Mouse (Mus musculus) heart, postnatal 25 days (tissue): ENCODE data around the gene Znrf4. TPM values are rescaled to one million over a fixed set of nuclear protein-coding genes. Genes with fewer than 3 reads are reported as not detected.

ENCODE experiments used
- DNase-seq: peaks from one replicate; pipeline ENCODE4 v3.0.0; 2022; ENCODE audit warnings: low spot score
- intact Hi-C: fragments of 180-260 bp; cut with DNase I; formaldehyde crosslinking; loops from one replicate; pipeline ENCODE4 v1.15.1; 2025
- total RNA-seq, 2 experiments: library from RNA; stranded (reverse); gene quantifications; 2 replicates each; pipeline ENCODE4 v1.2.3; 2021

Znrf4 gene
- total RNA-seq, 2 experiments from 2014 or later: not detected

DNA sequence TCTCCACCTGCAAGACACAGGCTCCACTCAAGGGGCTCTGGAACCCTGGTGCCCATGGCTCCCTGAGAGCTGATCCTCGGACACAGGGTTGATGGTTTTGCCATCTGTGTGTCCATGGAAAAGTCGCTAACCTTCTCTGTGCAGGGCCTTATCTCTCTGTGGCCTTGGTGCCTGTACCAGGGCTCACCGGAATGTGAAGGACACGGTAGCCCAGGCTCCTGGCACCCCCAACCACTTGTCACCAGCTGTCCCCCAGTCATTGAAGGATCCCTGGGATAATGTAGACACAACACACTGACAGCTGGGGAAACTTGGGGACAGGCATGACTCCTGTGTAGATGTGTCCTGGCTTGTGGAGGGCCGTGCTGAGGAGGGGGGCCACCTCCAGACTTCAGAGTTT lies 41.1 kb downstream of the Znrf4 start:
- intact Hi-C loops: no loop called here
- DNase-seq: no peak

- no peak for DNase-seq
- intact Hi-C loops: no loop called here
These were observed 41.7 kb downstream of the Znrf4 start for GRCm38 (mm10) chr17:56470571-56470970.

DNA sequence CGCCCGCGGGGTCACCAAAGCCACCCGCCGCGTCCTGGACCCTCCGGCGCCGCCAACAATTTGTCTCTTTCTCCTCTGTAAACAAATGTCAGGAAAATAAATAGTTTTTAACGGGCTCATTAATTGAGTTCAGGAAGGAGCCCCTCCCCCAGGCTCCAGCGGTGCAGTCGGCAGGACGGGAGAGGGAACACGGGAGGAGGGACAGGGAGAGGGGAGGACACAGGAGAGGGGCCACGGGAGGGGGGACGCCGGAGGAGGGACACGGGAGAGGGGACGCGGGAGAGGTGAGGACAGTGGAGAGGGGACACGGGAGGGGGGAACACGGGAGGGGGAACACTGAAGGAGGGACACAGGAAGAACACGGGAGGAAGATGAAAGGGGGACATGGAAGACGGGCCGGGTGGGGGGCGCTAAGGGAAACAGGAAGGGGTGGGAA lies 42.2 kb downstream of the Znrf4 start:
- no peak for DNase-seq
- intact Hi-C loops: no loop called here

DNA sequence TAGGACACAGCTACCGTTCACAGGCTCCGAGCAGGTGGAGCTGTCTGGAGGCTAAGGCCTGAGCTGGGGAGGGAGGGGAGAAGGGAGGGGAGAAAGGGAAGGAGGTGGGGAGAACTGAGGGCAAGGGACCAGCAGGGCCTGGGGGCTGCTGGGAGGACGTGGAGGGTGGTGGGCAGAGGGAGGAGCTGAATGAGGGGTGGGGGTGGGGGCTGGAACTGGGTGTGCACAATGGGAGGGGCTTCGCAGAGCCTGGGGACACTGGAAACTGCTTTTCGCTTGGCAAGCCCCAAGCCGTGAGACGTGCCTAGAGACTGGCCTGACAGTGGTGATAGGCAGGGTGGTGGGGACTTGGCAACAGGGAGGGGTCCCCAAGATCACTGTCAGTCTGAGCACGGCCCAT lies 43.0 kb downstream of the Znrf4 start:
- DNase-seq: no peak
- intact Hi-C loops: no loop called here

- no peak for DNase-seq
- intact Hi-C loops: no loop called here
These were observed 43.4 kb downstream of the Znrf4 start for GRCm38 (mm10) chr17:56468870-56469269.

- intact Hi-C loops: no loop called here
- no peak for DNase-seq
These were observed 43.9 kb downstream of the Znrf4 start for GRCm38 (mm10) chr17:56468380-56468779.

GRCm38 (mm10) chr17:56467456-56467884 lies 44.8 kb downstream of the Znrf4 start:
- intact Hi-C loops: no loop called here
- no peak for DNase-seq

DNA sequence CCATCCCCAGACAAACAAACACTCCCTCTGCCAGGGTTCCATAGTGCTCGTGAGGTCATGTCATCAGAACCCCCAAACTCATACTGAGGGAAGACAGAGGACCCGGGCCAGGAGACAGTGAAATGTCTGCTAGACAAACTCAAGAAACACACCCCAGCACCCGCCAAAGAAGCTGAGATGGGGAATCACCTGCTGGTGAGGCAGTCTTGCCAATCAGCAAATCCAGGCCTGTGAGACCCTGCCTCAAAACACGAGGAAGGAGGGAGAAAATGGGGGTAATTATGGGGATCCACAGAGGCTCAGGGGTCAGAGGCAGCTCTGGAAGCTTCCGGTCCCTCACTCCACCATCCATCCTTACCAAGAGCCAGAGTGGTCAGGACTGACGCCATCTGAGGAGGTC lies 45.5 kb downstream of the Znrf4 start:
- DNase-seq: no peak
- intact Hi-C loops: no loop called here

- intact Hi-C loops: no loop called here
- no peak for DNase-seq
These were observed 47.4 kb downstream of the Znrf4 start for GRCm38 (mm10) chr17:56464817-56465216.

DNA sequence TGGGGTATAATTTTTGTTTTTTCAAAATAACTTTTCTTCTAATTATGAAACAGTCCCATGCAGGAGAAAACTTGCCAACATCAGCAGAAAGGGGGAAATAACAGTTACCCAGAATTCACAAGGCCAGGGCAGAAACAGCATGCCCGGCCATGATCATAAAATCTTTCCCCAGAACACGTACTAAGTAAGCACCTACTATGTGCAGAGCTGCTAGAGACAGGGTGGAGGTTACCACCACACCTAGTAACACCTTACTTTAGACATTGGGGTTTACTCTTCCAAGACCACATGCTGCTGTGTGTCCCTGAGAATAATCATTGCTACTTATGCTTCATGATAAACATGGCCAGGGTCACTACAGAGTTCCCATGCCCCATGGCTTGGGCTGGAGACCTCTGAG lies 47.9 kb downstream of the Znrf4 start:
- DNase-seq: no peak
- intact Hi-C loops: no loop called here

GRCm38 (mm10) chr17:56463500-56463899 lies 48.7 kb downstream of the Znrf4 start:
- intact Hi-C loops: loop anchor here (1.0 kb wide), 1 partner anchor 12 kb away; no protein-coding TSS in a partner anchor
- DNase-seq: no peak

DNA sequence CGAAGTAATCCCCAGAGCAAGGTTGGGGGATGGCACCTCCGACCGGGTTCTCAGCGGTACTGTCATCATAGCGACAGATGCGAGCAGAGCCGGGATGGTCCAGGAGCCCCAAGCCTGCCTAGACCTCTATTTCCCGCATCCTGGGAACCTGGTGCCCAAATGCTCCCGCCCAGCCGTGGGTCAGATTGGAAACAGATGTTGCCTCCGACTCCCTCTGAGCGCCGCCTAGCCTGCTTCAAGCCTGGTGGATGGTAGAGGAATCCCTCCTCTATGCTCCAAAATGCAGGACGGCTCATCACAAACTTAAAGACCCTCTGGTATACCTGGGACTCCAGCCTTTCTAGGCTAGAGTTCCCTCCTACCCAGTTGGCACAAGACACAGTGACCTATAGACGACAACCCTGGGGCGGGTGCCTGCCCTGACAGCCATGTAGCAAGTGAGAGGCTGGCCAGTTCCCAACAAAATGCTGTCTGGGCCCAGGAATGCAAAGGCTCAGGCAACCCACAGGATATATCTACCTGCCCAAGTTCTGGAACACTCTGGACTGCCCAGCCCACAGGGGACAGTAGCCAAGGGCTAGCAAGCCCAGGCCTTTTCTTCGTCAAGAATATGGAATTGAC lies 49.3 kb downstream of the Znrf4 start:
- intact Hi-C loops: loop anchor here (1.0 kb wide), 1 partner anchor 12 kb away; no protein-coding TSS in a partner anchor
- no peak for DNase-seq

DNA sequence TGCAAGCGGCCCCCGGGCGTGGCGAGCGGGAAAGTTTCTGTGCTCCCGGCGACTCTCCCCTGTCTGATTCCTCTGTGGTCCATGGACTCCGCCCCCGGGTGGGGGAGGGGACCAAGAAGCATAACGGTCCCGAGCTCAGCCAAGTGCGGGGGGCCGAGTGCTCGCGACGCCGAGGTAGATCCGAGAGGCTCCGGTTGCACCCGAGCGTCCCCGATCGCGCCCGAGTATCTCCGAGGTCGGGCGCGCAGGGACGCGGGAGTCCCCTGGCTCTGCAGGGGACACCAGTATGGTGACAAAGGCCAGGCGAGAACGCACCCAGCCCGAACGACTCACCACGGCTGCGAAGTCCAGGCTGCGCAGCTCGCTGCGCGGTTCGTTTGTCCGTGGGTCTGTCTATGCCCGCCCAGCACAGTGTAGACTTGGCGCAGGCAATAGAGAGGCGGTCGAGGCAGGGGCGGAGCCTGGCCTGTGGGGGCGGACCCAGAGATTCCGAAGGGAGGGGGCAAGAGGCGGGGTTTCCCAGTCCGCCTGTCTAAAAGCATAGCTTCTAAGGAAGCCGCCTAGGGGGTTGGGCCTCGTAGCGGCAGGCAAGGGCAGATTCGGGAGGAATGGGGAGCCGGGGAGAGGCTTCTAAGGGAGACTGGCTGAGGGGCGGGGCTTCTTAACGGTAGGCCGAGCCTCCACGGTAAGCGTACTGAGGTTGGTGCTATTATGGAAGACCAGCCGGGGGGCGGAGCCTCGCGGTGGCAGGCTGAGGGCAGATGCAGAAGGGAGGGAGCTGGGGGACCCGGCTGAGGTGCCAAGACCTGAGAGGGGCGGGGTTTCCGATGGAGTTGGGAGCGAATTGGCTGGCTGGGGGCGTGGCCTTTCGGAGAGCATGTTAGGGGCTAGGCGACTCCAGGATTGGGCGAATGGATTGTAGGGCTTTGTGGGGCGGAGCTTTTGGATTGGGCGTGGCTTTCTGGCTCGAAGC lies 50.2 kb downstream of the Znrf4 start:
- DNase-seq: peak; percentile 98
- intact Hi-C loops: no loop called here

Other genes with a start within 250 kb of the Znrf4 start
- gene Ticam1, start 235.6 kb downstream of the Znrf4 start, total RNA-seq: 1 to 10 TPM; 7.6 to 9.8 TPM
- gene Plin3, start 219.6 kb downstream of the Znrf4 start, total RNA-seq: 100 to 1,000 TPM; 154 to 171 TPM
- gene Arrdc5, start 212.1 kb downstream of the Znrf4 start, total RNA-seq: not detected
- gene Uhrf1, start 209.1 kb downstream of the Znrf4 start, total RNA-seq: 1 to 10 TPM; 3.7 to 4.3 TPM
- gene Kdm4b, start 186.4 kb downstream of the Znrf4 start, total RNA-seq: 10 to 100 TPM; 37.9 to 38.1 TPM
- gene Ptprs, start 35.9 kb downstream of the Znrf4 start, total RNA-seq: 10 to 100 TPM; 42.2 to 52.2 TPM
- gene Gm20219, start 42.0 kb upstream of the Znrf4 start, total RNA-seq: under 1 TPM; 0.26 to 0.28 TPM
- 10 to 100 TPM; 40.4 to 44.0 TPM for gene Safb2, start 72.2 kb upstream of the Znrf4 start, total RNA-seq
- 10 to 100 TPM; 64.3 to 72.3 TPM for gene Safb, start 72.4 kb upstream of the Znrf4 start, total RNA-seq
- 100 to 1,000 TPM; 343 to 364 TPM for gene 2410015M20Rik, start 97.3 kb upstream of the Znrf4 start, total RNA-seq
- 100 to 1,000 TPM; 692 to 724 TPM for gene Rpl36, start 101.0 kb upstream of the Znrf4 start, total RNA-seq
- 100 to 1,000 TPM; 107 to 112 TPM for gene Lonp1, start 114.5 kb upstream of the Znrf4 start, total RNA-seq
- not detected for gene Catsperd, start 115.7 kb upstream of the Znrf4 start, total RNA-seq
- 10 to 100 TPM; 35.7 to 37.5 TPM for gene Ranbp3, start 160.9 kb upstream of the Znrf4 start, total RNA-seq
- gene Ndufa11, start 205.3 kb upstream of the Znrf4 start, total RNA-seq: 100 to 1,000 TPM; 913 to 934 TPM
- gene Vmac, start 205.6 kb upstream of the Znrf4 start, total RNA-seq: 1 to 10 TPM; 5.0 to 5.2 TPM
- 10 to 100 TPM; 25.7 to 28.8 TPM for gene Nrtn, start 245.1 kb upstream of the Znrf4 start, total RNA-seq